Mouse (Mus musculus): Measurements from ENCODE around the gene Taar6.

DNA sequence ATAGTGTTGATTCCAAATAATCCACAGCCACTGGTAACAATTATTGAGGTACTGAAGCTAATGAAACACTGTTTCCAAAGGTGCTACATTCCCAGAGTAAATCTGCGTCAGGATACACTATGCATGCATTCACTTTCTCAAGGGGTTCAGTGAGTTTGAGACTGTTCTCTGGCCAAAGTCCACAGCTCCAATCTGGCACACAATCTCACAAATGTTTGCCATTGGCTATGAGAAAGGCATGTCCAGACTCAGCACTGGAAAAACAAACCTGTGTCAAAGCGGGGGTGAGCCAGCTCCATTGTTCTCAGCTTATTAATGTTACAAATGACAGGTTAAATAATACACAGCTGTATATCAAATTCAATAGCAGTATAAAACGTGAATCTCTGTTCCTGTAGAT lies 26.4 kb downstream of the Taar6 start:
- TF ChIP-seq CTCF (IDR thresholded peaks at IDR 0.05; ENCODE audit: insufficient read depth, low read depth, low read length) (no peak), POLR2A (IDR thresholded peaks at IDR 0.05; ENCODE audit: insufficient read depth, low read depth, low read length) (no peak)

Data from olfactory bulb, adult 2 months (tissue).